Mouse (Mus musculus) left cerebral cortex, adult 11 months (tissue): ENCODE measurements around the gene Spata1.

ENCODE experiments used
- DNase-seq: peaks from one replicate; pipeline ENCODE4 v3.0.0; 2022; ENCODE audit warnings: low spot score

The Spata1 gene

DNA sequence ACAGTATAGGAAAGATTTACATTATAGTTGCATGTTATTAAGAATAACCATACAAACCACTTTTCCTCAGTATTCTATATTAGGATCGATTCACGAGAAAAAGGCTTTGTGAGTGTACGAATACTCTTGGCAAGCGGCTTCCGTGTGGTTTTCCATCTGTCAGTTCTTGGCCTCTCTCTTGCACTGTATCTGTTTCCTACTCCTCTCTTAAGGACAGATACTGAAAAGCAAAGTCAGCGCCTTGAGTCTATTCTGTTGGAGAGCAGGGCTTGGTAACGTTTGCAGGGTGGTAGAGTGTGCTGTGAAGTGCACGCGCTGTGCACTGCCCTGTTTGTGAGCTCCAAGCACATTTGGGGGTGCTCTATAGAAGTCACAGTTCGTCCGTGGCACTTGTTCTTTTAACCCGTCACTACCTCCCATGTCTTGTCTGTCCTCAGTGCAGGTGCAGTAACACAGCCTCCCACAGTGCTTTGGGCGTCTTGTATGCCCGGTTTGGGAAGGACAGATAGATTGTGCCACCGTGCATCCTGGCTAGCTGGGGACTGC is 79.5 kb downstream of the Spata1 start:
- DNase-seq = no peak

DNA sequence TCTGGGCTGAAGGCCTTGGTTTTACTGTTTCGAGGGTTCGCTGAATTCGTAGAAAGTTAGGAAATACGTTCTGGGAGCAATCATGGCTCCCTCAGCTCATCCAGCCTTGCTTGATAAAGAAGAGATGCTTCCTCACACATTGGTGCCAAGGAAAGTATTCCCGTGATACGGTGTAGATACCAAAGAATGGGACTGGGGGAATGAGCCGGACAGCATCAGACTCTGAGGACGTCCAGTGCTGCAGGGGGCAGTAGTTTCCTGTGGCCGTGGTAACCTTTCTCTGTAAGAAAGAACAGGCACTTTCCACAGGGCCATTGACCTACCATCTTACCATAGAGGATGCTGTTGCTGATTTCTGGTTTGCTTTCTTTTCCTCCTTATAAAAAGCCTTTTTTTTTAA is 80.0 kb downstream of the Spata1 start:
- no peak for DNase-seq

DNA sequence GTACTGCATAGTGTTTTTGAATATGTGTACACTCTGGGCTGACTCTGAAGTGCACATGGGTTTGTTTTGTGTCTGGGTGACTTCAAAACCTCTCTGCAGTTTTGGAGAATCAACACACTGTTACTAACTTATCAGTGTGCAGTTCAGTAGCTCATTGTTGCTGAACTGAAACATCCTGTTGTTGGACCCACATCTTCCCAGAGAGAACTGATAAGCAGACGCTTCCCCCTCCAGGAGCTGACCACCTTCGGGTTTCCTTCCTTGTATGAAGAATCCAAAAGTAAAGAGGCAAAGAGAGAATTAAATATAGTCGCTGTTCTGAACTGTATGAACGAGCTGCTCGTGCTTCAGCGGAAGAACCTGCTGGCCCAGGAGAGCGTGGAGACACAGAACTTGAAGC is 80.7 kb downstream of the Spata1 start:
- DNase-seq = no peak

DNA sequence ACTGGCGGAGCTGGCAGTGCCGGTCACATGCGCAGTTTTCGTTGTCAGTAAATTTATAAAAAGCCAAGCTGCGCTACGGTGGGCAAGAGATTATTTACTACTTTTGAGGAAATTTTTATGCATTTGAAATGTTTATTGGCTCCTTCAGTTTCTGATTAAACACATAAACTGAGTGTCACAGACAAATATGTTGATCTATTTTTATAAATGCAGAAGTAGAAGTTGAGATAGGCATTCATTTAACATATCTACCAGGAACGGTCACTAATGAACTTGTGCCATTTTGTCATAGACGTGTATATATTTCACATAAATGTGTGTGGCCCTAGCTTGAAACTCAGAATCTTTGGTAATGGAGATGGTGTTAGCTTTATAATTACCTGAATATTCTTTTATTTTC is 81.7 kb downstream of the Spata1 start:
- no peak for DNase-seq

DNA sequence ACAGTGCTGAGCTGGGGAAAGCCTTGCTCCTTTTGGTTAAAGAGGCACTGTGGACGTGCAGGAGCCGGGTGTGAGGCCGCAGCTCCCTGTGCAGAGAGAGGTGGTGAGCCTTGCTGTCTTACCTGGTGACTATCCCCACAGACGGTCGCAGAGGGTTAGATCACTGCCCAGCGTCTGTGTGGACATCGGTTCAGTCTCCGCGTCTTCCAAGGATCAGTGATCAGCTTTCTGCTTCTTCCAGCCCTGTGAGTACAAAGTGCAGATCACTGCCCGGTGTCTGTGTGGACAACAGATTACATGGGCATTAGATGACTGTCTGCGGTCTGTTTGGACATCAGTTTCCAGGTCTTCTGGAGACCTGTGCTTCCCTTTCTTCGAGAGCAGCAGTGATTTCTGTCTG is 85.0 kb downstream of the Spata1 start:
- DNase-seq = no peak

DNA sequence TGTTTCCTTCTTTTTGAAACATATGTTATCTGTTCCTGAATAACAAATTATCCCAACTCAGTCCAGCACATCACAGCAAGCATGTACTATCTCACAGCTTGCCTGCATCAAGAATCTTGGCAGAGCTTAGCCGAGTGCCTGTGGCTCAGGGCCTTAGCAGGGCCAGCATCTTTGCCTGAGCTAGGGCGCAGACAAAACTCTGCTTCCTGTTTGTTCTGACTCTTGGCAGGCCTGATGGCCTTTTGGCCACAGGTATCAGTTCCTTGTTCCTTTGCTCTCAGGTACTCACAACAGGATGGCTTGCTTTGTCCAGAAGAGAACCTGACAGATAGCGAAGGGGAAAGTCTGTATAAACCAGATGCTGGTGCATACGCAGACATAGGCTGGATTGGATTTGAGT is 85.6 kb downstream of the Spata1 start:
- no peak for DNase-seq

DNA sequence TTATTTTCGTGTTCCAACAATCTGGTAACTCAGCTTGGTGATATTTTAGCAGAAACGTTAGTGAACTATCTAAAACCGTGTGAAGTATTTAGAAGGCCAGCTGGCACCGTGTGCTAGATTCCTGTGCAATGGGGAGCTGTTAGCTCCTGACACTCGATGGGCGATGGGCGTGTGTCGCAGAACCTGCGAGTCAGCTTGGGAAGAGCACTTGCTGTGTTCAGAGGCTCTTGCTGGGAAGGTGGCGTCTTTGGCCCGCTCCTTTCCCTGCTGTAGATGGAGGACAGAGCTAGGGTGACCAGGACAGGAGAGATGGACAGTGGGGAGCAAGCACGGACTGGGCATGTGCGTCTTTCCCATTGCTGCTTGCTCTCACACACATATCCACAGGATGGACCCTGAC is 86.5 kb downstream of the Spata1 start:
- DNase-seq = no peak

DNA sequence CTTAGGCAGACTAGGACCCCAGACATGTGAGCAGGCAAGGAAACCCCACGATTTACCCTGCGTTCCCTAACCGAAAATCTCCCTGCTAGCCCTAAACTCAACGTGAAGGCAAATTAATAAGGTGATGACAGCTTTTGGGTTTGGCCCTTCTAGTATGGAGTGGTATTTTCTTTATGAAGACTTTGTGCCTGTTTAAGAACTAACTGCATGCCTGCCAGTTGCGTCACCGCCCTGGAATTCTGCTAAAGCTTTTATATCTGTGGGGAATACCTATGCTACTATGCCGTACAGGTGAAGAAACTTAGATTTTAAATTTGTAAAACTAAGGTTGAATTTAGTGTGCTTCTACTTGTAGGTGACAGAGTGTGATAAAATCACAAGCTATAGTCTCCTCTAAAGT is 87.1 kb downstream of the Spata1 start:
- no peak for DNase-seq

DNA sequence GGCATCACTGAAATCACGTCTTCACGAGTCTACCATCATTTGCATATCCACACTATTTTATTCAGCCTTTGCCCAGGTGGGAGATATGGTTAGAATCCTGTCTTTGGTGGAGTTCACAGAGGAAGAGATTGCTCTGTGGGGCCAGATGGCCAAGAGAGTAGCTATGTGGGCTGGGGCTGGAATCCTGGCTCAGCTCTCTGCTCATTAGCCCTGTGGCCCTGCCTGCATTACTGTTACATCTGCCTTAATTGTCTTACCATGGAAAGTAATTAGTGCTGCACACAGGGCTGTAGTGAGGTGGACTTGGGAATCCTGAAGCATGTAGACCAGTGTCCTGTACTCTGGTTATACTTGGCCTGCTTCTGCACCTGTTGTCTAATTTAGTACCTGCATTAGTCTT is 87.5 kb downstream of the Spata1 start:
- no peak for DNase-seq

DNA sequence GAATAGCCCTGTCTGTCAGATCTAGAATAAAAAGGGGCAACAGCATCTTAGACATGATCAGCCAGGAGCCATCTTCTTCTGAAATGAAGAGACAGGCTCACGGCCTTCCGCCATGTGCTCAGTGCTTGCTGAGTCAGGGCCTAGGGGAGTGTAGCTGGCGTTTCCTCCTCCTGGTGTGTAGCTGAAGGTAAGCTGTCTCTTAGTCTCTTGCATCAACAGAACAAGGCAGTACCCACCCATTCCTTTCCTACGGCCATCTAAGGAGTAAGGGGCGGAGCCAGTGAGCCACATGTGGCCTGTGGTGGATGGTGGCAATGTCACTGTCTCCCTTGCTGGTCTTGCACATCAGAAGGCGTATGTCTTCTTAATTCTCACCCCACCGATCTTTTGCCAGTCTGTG is 89.4 kb downstream of the Spata1 start:
- DNase-seq = no peak
